Mouse (Mus musculus) limb, embryonic 10.5 days (tissue): ENCODE results near the gene Mettl7a1. TPM values are rescaled to one million over a fixed set of nuclear protein-coding genes. Genes with fewer than 3 reads are reported as not detected.
A peak's percentile ranks its signal among the peaks of the same experiment; 100 is the strongest.
"Not testable (repeated sequence)": the region's sequence is repeated elsewhere in the genome, so short reads cannot be mapped to it uniquely, and the experiment has no call there.

Experiments
- DNase-seq: peaks from one replicate; pipeline ENCODE4 v3.0.0-alpha.2; 2017; ENCODE audit warnings: low spot score
- H3K27ac ChIP-seq: fragments of 300-500 bp; sonication (generic); 2 replicates; pipeline ENCODE4 v1.5.1; 2016; ENCODE audit warnings: mild to moderate bottlenecking
- H3K27me3 ChIP-seq: fragments of 300-500 bp; sonication (generic); 2 replicates; pipeline ENCODE4 v1.6.1; 2016; ENCODE audit warnings: low read depth, mild to moderate bottlenecking; ENCODE audit not compliant: poor library complexity, severe bottlenecking
- H3K36me3 ChIP-seq: fragments of 300-500 bp; sonication (generic); 2 replicates; pipeline ENCODE4 v1.6.1; 2016; ENCODE audit warnings: mild to moderate bottlenecking, moderate library complexity
- H3K4me1 ChIP-seq: fragments of 300-500 bp; sonication (generic); 2 replicates; pipeline ENCODE4 v1.6.1; 2016
- H3K4me3 ChIP-seq: fragments of 300-500 bp; sonication (generic); 2 replicates; pipeline ENCODE4 v1.5.1; 2016; ENCODE audit warnings: mild to moderate bottlenecking, moderate library complexity
- H3K9me3 ChIP-seq: fragments of 300-500 bp; sonication (generic); replicated peaks from 2 replicates; pipeline ENCODE4 v1.6.1; 2016; ENCODE audit warnings: mild to moderate bottlenecking
- WGBS: fragments of 180-500 bp; shearing (Covaris S2); methylation state at CpG from one replicate; pipeline ENCODE4 v1.1.7; 2016; 5-methylcytosine and 5-hydroxymethylcytosine counted together
- polyA plus RNA-seq: library from polyadenylated mRNA; unstranded; fragments of >200 nt; fragmentation: Nextera tagmentation; extraction: Ambion mirVana; gene quantifications from 2 replicates; pipeline ENCODE4 v1.2.1, GENCODE M21; 2016

Gene Mettl7a1
- polyA plus RNA-seq, 1 experiment from 2014 or later = 2.7 TPM

DNA sequence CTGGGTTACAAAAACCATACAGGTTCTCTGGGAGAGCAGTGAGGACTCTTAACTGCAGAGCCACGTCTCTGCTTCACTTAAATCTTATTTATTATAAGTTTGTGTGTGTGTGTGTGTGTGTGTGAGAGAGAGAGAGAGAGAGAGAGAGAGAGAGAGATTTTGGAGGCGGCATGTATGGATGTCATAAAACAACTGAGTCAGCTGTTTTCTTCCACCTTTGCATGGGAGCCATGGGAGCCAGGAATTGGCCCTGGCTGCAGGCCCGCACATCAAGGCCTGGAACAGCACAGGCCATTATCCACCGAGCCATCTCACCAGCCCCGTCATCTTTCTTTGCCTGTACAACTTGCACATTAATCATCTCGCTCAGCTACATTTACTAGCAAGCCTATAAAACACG lies 63.2 kb downstream of the Mettl7a1 start:
- no peak for DNase-seq
- no peaks in the 10 kb centered on the region for H3K9me3 ChIP-seq
- no peak overlapping the region for H3K27ac ChIP-seq
- no peak overlapping the region for H3K4me3 ChIP-seq
- WGBS = 62% methylated on average over 7 of the region's 7 CpGs
- H3K4me1 ChIP-seq = peaks cover 16% of the 10 kb centered on the region; the same call in 1 of the 2 replicates
- peaks cover 23% of the 10 kb centered on the region; the same call in 1 of the 2 replicates for H3K27me3 ChIP-seq
- no peaks in the 10 kb centered on the region for H3K36me3 ChIP-seq

GRCm38 (mm10) chr15:100375066-100375465 lies 71.1 kb downstream of the Mettl7a1 start:
- Histone ChIP-seq H3K9me3 (no peaks in the 10 kb centered on the region), H3K4me3 (no peak overlapping the region), H3K27ac (no peak overlapping the region), H3K4me1 (peaks cover 4% of the 10 kb centered on the region; the same call in 1 of the 2 replicates), H3K36me3 (no peaks in the 10 kb centered on the region), H3K27me3 (0 out of 2 replicates have a peak, but pooled peaks cover 1% of the 10 kb centered on the region)
- peak; percentile 63 for DNase-seq
- 34% methylated on average over 5 of the region's 5 CpGs for WGBS

GRCm38 (mm10) chr15:100377847-100378505 lies 74.0 kb downstream of the Mettl7a1 start:
- not testable (repeated sequence) for H3K27me3 ChIP-seq, H3K4me3 ChIP-seq, H3K36me3 ChIP-seq, DNase-seq, H3K9me3 ChIP-seq, H3K27ac ChIP-seq, H3K4me1 ChIP-seq
- 45% methylated on average over 4 of the region's 9 CpGs for WGBS

Other genes starting within 250 kb of the Mettl7a1 start
- gene Atf1, start 76.3 kb upstream of the Mettl7a1 start, polyA plus RNA-seq = 42.5 and 43.0 TPM in 2 replicates
- gene Tmprss12, start 23.3 kb upstream of the Mettl7a1 start, polyA plus RNA-seq = not detected in 2 replicates
- gene Mettl7a3, start 30.8 kb downstream of the Mettl7a1 start, polyA plus RNA-seq = not detected in 2 replicates
- gene Methig1, start 49.0 kb downstream of the Mettl7a1 start, polyA plus RNA-seq = 0.15 and 0.29 TPM in 2 replicates
- not detected in 2 replicates for gene Mettl7a2, start 49.1 kb downstream of the Mettl7a1 start, polyA plus RNA-seq
- gene Higd1c, start 60.4 kb downstream of the Mettl7a1 start, polyA plus RNA-seq = 0.65 TPM in 1 of 2 replicates, not detected in the other
- 0.08 and 0.11 TPM in 2 replicates for gene Gm5475, start 118.0 kb downstream of the Mettl7a1 start, polyA plus RNA-seq
- gene Slc11a2, start 120.9 kb downstream of the Mettl7a1 start, polyA plus RNA-seq = 30.4 and 31.0 TPM in 2 replicates
- 29.7 and 31.4 TPM in 2 replicates for gene Letmd1, start 164.9 kb downstream of the Mettl7a1 start, polyA plus RNA-seq
- gene Csrnp2, start 191.3 kb downstream of the Mettl7a1 start, polyA plus RNA-seq = 24.8 and 28.2 TPM in 2 replicates
- gene Tfcp2, start 247.9 kb downstream of the Mettl7a1 start, polyA plus RNA-seq = 29.9 and 44.5 TPM in 2 replicates